Mouse (Mus musculus) thymus, postnatal 0 days (tissue): Measurements from ENCODE around the gene Pitx3. TPM values are rescaled to one million over a fixed set of nuclear protein-coding genes. Genes with fewer than 3 reads are reported as not detected.

ENCODE experiments used
- polyA plus RNA-seq: library from polyadenylated mRNA; unstranded; fragments of >200 nt; fragmentation: Nextera tagmentation; extraction: Ambion mirVana; gene quantifications from 2 replicates; pipeline ENCODE4 v1.2.1, GENCODE M21; 2015

Pitx3 gene
- polyA plus RNA-seq, 1 experiment from 2014 or later: not detected

Other genes with a start within 250 kb of the Pitx3 start
- gene Armh3, start 149.8 kb downstream of the Pitx3 start, polyA plus RNA-seq: 10.4 and 10.7 TPM in 2 replicates
- 7.5 and 8.0 TPM in 2 replicates for gene Hps6, start 144.8 kb downstream of the Pitx3 start, polyA plus RNA-seq
- gene Pprc1, start 103.4 kb downstream of the Pitx3 start, polyA plus RNA-seq: 11.6 and 12.8 TPM in 2 replicates
- gene Ldb1, start 103.1 kb downstream of the Pitx3 start, polyA plus RNA-seq: 140 and 157 TPM in 2 replicates
- gene Nolc1, start 72.5 kb downstream of the Pitx3 start, polyA plus RNA-seq: 90.2 and 102 TPM in 2 replicates
- 0.08 and 0.26 TPM in 2 replicates for gene Elovl3, start 16.4 kb downstream of the Pitx3 start, polyA plus RNA-seq
- gene Gbf1, start 4.2 kb upstream of the Pitx3 start, polyA plus RNA-seq: 28.6 and 28.7 TPM in 2 replicates
- gene Nfkb2, start 156.0 kb upstream of the Pitx3 start, polyA plus RNA-seq: 29.1 and 31.3 TPM in 2 replicates
- gene Psd, start 178.8 kb upstream of the Pitx3 start, polyA plus RNA-seq: 4.6 and 5.3 TPM in 2 replicates
- gene Fbxl15, start 179.9 kb upstream of the Pitx3 start, polyA plus RNA-seq: 8.3 and 9.1 TPM in 2 replicates
- gene Cuedc2, start 190.4 kb upstream of the Pitx3 start, polyA plus RNA-seq: 152 and 155 TPM in 2 replicates
- gene Mfsd13a, start 192.8 kb upstream of the Pitx3 start, polyA plus RNA-seq: 7.5 and 8.1 TPM in 2 replicates
- 1.1 and 1.5 TPM in 2 replicates for gene 2310034G01Rik, start 202.0 kb upstream of the Pitx3 start, polyA plus RNA-seq
- 132 and 141 TPM in 2 replicates for gene Actr1a, start 247.4 kb upstream of the Pitx3 start, polyA plus RNA-seq
- 20.7 and 21.0 TPM in 2 replicates for gene Sufu, start 248.6 kb upstream of the Pitx3 start, polyA plus RNA-seq